Mouse (Mus musculus) natural killer cell, adult 2 months (primary cell): ENCODE measurements around the gene Ehmt1.

Experiments used
- DNase-seq, 2 experiments: peaks; one replicate each; pipeline ENCODE4 v3.0.0; 2022; ENCODE audit warnings: low spot score in 2 of 2

Ehmt1 gene

GRCm38 (mm10) chr2:24805621-24806020 is 113.8 kb downstream of the Ehmt1 start:
- no peak for DNase-seq

- DNase-seq = no peak
Observed at GRCm38 (mm10) chr2:24796833-24797457, 122.5 kb downstream of the Ehmt1 start.

DNA sequence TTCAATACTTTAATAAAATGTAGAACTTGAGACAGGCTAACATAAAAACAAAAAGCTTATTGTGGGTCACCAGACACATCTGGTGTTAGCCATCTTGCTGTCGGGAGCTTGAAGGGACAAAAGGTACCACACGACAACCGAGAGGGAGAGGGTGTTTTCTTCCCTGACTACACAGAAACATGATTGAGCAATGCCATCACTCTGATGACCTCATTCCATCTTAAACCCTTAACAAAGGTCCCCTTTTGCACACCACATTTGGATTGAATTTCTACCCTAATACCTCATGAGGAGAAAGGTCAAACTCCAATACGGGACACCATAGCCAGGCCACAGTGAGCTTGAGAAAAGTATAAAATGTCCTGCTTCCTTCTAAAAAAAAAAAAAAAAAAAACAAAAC is 132.2 kb downstream of the Ehmt1 start:
- DNase-seq = no peak

DNA sequence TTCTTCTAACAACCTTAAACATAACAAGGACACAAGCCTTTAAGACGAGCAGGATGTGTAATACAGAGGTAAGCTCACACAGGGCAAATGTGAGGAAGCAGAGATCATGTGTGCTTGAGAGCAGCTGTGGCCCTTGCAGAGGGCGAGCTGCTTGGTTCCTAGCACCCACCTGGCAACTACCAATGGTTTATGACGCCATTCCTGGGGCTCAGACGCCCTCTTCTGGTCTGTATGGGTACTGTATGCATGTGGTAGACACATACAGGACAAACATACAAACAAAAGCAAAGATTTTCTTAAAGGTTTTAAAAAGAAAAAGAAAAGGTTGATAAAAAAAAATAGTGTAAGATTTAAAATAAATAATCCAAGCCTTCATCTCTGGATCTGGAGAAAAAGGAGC is 138.2 kb downstream of the Ehmt1 start:
- no peak for DNase-seq

DNA sequence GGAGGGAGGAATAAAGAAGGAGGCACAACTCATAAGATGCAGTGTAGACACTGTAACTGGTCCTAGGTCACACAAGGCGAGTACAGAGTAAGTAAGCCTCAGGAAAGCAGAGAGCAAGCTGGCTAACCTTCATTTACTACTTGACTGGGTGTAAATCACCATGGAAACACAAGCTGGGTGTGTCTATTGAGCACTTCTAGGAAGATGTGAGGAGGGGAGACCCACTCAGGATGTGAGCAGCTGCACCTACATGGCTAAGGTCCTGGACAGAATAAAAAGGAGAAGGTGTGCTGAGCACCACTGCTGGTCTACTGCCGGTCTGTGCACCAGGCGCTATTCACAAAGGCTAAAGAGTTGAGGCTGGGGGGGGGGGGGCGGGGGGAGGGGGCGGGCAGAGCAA is 142.6 kb downstream of the Ehmt1 start:
- no peak for DNase-seq

GRCm38 (mm10) chr2:24775951-24776587 is 143.3 kb downstream of the Ehmt1 start:
- no peak for DNase-seq

GRCm38 (mm10) chr2:24774832-24775231 is 144.6 kb downstream of the Ehmt1 start:
- no peak for DNase-seq

- DNase-seq = no peak
Observed at GRCm38 (mm10) chr2:24770861-24771260, 148.6 kb downstream of the Ehmt1 start.

DNA sequence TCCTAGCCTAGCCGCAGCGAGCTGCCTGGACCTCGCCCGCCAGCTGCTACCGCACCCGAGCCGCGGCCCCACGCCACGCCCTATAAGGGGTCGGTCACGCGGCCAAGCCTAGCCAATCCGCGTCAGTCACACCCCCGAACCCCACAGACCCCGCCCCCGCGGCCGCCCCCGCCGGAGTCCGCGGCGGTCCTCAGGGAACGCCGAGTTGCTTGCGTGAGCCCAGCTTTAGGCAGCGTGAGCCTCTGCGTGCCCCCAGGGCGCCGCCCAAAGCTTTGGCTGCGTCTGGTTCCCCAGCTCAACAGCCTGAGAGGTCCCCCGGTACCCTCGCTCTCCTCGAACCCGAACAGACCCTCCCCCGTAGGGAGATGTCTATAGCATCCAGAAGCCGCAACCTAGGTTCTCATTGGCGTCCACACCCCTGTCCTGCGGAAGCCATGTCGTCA is 156.3 kb downstream of the Ehmt1 start, which contains the start of gene Cacna1b:
Gene Cacna1b, minus strand, starts transcription at position 38 of the 443 bp plus-strand sequence.
- peak in 1 of 2 experiments; percentile 38 for DNase-seq

DNA sequence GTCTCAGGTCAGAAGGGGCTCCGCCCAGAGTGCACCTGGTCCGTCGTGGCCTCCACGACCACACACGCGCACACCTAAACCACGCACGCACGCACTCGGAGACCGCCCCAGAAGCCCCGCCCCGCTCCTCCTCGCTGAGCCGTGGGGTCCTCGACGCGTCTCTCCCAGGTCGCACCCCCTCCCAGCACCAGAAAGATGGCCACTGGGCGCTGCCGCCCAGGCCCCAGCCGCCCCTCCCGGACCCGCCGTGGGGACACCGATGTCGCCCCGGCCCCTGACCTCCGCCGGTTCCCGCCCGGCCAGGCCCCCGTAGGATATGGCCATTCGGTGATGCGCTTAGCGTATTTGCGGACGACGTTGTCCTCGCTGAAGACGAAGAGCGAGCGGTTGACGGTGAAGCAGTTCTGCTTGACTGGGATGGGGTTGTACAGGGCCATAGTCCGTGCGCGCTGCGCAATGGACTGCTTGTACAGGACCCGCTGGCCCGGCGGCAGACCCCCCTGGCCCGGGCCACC is 156.9 kb downstream of the Ehmt1 start:
- DNase-seq = no peak

DNA sequence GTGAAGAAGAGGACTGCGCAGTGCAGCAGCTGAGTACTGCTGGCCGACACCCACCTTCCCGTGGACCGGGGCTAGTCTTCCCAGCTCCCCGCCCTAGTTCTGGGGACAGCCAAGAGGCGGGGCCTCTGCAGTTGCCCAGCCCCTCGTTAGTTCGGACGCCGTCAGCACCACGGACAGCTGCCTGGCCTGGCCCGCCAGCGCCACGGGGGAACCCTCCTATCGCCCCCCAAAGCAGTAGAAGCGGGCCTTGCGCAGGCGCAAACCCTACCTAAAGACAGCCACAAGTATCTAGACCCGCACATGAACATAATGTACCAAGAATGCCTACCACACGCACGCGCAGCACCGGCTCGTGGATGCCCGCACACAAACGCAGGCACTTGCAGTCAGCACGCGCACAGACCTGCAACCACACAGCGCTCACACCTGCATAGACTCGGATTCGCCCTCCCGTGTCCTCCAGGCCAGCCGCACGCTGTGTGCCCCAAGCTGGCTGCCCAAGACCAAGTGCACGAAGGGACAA is 157.4 kb downstream of the Ehmt1 start:
- DNase-seq = peak in 1 of 2 experiments; percentile 24

GRCm38 (mm10) chr2:24755276-24755675 is 164.1 kb downstream of the Ehmt1 start:
- peak in 1 of 2 experiments; percentile 48 for DNase-seq

GRCm38 (mm10) chr2:24752599-24752998 is 166.8 kb downstream of the Ehmt1 start:
- no peak for DNase-seq

GRCm38 (mm10) chr2:24750051-24750450 is 169.4 kb downstream of the Ehmt1 start:
- DNase-seq = no peak

DNA sequence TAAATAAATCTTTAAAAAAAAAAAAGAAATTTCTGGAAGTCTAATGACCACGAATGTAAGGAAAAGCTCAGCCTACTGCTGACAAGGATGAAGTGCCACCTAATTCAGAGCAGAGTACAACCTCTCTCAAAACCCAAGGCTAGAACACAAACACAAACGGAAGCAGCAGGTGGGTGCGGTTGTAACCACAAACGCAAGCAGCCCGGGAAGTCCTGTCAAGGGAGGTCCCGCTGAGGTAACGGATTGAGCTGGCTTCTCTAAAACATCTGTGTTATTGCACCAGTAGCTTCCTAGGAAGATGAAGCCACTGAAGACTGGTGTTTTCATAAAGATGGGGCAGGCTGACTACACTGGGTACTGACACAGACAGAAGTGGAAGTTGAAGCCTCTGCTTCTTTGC is 171.5 kb downstream of the Ehmt1 start:
- DNase-seq = peak; percentile 9 to 37
